Mouse (Mus musculus) cerebellum, adult 9-10 months (tissue): Measurements from ENCODE around the gene Gm21119.
A peak's percentile ranks its signal among the peaks of the same experiment; 100 is the strongest.

Experiments used
- DNase-seq: peaks from one replicate; pipeline ENCODE4 v3.0.0; 2022

The Gm21119 gene

GRCm38 (mm10) chr8:20678418-20678817, 63.7 kb downstream of the Gm21119 start:
- peak; percentile 68 for DNase-seq
